12 mouse cellular contexts compared by ENCODE assay signal in the genomic region with DNA sequence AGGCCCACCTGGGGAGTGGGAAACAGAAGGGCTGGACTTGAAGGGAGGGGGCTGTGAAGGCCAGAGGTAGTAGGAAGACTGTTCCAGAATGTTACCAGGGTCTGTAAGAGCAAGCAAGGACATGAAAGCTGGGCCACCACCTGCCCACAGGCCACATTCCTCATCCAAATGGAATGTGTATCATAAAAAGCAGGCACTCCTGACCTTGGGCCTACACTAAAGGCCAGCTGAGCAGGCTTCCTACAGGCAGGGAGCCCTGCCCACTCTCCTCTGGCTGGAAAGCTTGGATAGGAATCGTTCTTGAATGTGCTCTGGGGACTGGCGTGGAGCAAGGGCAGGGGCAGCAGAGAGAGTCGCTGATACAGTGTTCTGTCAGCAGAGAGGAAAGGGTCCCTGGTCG. TPM values are rescaled to one million over a fixed set of nuclear protein-coding genes. Genes with fewer than 3 reads are reported as not detected.
DNase-seq lines count a peak whose midpoint lies in the region; ATAC-seq and TF ChIP-seq lines count a peak whose summit lies in the region.
"Had no signal": no experiment of that assay in that cellular context is flagged by ENCODE, and none has a peak within 500 bp of the region (broad histone marks: within the 10 kb centered on the region; RNA-seq: fewer than 3 reads in every experiment).

No protein-coding gene starts in this region.

- ATAC-seq in heart, embryonic 15.5 days (replicated peaks; ENCODE audit: insufficient number of reproducible peaks, insufficient read depth, low FRiP score, low read depth), result peak; percentile 76
- ATAC-seq in Patski, result peak; percentile 77

- 24% methylated on average over 4 of the region's 4 CpGs for WGBS in heart, embryonic 15.5 days

- peak overlapping the region; percentile 81 for H3K27ac ChIP-seq in heart, embryonic 15.5 days
- H3K27ac ChIP-seq: left cerebral cortex, adult 2 months; macrophage had no signal

- H3K36me3 ChIP-seq in heart, embryonic 15.5 days, result peaks cover 79% of the 10 kb centered on the region

- POLR2A ChIA-PET in Patski (lab: Charles Lee), result no interaction called here

- no peak for TF ChIP-seq CTCF in Patski (IDR thresholded peaks at IDR 0.05)

- no peak overlapping the region for H3K4me3 ChIP-seq in heart, embryonic 15.5 days
- H3K4me3 ChIP-seq: left cerebral cortex, adult 2 months had no signal

- H3K27me3 ChIP-seq in heart, embryonic 15.5 days, result no peaks in the 10 kb centered on the region
- H3K27me3 ChIP-seq in Patski, result no peaks in the 10 kb centered on the region

- H3K4me1 ChIP-seq in heart, embryonic 15.5 days (replicated peaks), result peaks cover 18% of the 10 kb centered on the region

- no peak overlapping the region for H3K4me2 ChIP-seq in heart, embryonic 15.5 days

- H3K9ac ChIP-seq in heart, embryonic 15.5 days, result no peak overlapping the region

- no peak for DNase-seq in heart, adult 18-20 months
- DNase-seq in Patski (ENCODE audit: low read depth, low spot score), result no peak
- peak; percentile 72 for DNase-seq in gonadal fat pad, adult 2 months (ENCODE audit: low read depth)
- peak; percentile 52 to 83 for DNase-seq in kidney, postnatal 25 days
- DNase-seq in thymus, postnatal 4 days, result no peak
- no peak for DNase-seq in cerebellum, adult 8-10 months
- DNase-seq in B cell, adult 2 months, result no peak
- DNase-seq: thymus, adult 18-20 months had no signal

- CTCF ChIA-PET in Patski (lab: Charles Lee), result interaction anchor here (1.2 to 1.9 kb wide), 3 partner anchors 15 to 131 kb away, joined by 3 to 5 read pairs (median 4); no protein-coding TSS in a partner anchor

- in situ Hi-C loops in Patski (cut with MboI; ENCODE audit: low pct_unique_long_range_greater_than_20kb), result no loop called here

- H3K9me3 ChIP-seq in heart, embryonic 15.5 days (replicated peaks), result no peaks in the 10 kb centered on the region

RNA-seq across cellular contexts. Expression of gene Gm10277, which starts 49.2 kb away (rescaled TPM):
- polyA plus RNA-seq in heart, embryonic 15.5 days (2015; fragmentation: Nextera tagmentation; extraction: Ambion mirVana), result 0.93 and 1.4 TPM in 2 replicates
- not detected for total RNA-seq in heart, adult 18-20 months (2021)
- 0.14 TPM for polyA plus RNA-seq in Patski (2021)
- polyA plus RNA-seq in gonadal fat pad, adult 2 months (2012; rRNA removed), result 0.07 TPM in 1 of 2 replicates, not detected in the other
- total RNA-seq: heart, postnatal 14 days; left cerebral cortex, adult 2 months had no signal
- polyA plus RNA-seq: macrophage had no signal

RNA-seq across cellular contexts. Expression of gene Pipox, which starts 57.1 kb away (rescaled TPM):
- polyA plus RNA-seq in heart, embryonic 15.5 days (2015; fragmentation: Nextera tagmentation; extraction: Ambion mirVana), result 3.0 and 3.3 TPM in 2 replicates
- total RNA-seq in heart, adult 18-20 months (2021), result under 1 TPM; 0.50 to 0.87 TPM
- polyA plus RNA-seq in Patski (2021), result 0.15 TPM
- polyA plus RNA-seq in gonadal fat pad, adult 2 months (2012; rRNA removed), result 7.4 and 9.6 TPM in 2 replicates
- polyA plus RNA-seq: macrophage had no signal

Comparison
In these comparisons a context has a peak if more than half of its experiments do, and no peak if none do; other contexts are left out.
1. DNase-seq: peak in gonadal fat pad, adult 2 months (single experiment) and kidney, postnatal 25 days (2 of 2); none in heart, adult 18-20 months (0 of 2), Patski (single experiment), thymus, postnatal 4 days (single experiment), cerebellum, adult 8-10 months (single experiment) and B cell, adult 2 months (0 of 2).